Mouse (Mus musculus) left cerebral cortex, postnatal 36 days (tissue): ENCODE data around the gene Trpm3. TPM values are rescaled to one million over a fixed set of nuclear protein-coding genes. Genes with fewer than 3 reads are reported as not detected.

Source experiments
- DNase-seq, 2 experiments: peaks; one replicate each; pipeline ENCODE4 v3.0.0; 2021 to 2022; ENCODE audit warnings: low spot score in 2 of 2, mixed read lengths in 1 of 2
- intact Hi-C: fragments of 180-260 bp; cut with DNase I; formaldehyde crosslinking; loops from one replicate; pipeline ENCODE4 v1.15.1; 2025
- total RNA-seq, 2 experiments: library from RNA; stranded (reverse); gene quantifications; 2 replicates each; pipeline ENCODE4 v1.2.3; 2021

Trpm3 gene
- total RNA-seq, 2 experiments from 2014 or later: 26.6 to 37.4 TPM

DNA sequence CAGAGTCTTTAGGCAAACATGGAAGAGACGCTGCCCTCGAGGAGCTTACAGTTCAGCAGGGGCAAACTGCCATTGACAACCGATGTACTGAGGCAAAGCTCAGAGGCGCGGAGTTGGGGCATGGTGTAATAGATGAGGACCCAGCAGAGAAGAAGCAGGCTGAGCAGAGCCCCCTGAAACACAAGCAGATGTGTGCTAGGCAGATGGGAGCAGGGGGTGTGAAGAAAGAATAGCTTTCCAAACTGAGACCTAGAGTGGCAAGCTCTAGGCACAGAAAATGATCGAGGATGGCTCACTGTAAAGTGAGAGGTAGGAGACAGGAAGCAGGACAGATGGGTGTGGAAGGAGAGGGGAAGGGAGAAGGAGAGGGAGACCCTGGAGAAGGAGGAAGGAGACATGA, 792.2 kb downstream of the Trpm3 start:
- intact Hi-C loops: loop anchor here (2.0 to 5.0 kb wide), 2 partner anchors 14 to 281 kb away; no protein-coding TSS in a partner anchor
- peak; percentile 54 to 61 for DNase-seq

DNA sequence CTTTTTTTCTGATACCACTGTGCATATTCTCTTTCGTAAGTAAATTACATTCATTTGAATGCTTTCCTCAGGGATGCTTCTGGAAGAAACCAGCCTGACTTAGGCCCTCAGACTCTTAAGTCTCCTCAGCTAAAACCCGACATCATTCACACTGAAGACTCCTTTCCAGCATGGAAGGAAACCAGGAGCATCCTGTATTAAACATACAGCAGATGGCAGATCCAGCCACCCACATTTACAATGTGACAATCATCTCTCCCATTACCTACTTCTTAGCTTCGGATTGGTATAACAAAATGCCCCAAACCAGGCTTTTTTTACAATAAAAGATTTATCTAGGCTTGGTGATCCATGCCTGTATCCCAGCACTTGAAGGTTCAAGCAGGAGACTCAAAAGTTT, 796.2 kb downstream of the Trpm3 start:
- peak in 1 of 2 experiments; percentile 9 for DNase-seq
- intact Hi-C loops: no loop called here

DNA sequence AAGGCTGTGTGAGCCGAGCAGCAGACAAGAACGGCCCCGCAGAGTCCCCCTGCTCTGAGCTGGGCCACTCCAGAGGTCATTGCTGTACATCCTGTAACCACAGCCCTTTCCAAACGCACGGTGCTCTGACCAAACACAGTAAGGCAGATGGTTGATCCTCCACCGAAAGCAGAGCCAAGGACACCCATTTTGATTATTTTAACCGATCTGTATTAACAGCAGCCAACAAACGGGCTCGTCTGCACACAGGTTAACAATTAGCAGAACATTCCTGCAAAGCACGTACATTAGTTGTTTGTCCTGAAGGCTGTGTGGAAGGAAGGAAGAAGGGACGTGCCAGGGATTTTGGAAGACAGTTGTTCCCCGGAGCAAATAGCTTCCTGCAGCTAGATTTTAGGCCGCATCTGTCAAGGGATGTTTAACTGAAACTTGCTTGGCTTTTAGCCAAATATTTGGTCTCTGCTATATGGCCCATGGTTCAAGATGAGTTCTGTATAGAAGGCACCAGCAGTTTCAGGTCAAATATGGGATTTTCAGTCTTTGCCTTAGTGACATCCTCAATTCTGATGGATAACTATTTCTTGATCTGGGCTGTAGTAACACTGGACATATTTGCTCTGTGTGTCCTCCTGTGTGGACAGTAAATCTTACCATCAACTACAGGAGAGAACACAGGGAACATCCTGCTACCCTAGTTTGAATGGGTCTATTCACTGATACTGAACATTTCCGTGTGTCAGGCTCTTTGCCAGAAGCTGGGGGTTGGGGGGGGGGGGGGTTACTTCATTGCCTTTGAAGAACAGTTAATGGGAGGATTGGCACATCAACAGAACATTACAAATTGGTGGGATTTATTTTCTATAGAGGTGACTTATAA, 800.2 kb downstream of the Trpm3 start:
- DNase-seq: no peak
- intact Hi-C loops: no loop called here

DNA sequence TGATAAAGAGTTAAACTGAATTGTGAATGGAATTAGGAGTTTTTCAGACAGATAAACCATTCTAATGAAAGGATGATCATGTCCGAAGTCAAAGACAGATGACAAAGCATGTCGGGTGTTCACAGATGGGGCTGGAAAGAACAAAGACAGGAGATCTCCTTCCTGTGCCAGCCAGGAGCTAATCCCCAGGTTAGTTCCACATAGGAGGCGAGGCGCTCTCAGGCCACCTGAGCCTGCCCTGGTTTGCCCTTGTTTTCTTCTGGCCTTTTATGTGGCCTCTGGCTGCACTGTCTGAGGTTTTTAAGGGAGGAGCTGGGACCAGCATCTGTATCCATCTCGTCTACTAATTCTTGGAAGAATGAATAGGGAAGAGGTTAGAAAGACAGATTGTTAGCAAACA, 801.0 kb downstream of the Trpm3 start:
- DNase-seq: no peak
- intact Hi-C loops: no loop called here

DNA sequence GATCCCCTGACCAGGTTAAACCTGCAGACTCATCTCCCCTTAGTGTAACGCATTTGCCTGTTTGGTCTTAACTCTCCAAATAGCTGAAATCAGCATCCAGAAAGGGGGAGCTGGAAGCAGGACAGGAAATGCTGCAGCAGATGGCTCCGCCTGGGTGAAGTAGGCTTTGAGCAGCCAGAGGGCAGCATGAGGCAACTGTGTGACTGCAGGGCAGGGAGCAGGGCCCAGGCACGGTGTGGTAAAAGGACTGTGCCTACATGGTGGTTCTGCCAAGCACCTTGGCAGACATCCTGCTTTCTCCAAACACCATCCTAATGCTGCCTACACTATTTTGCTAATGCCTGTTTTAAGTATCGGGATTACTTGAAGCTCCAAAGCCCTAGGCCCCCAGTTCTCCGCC, 801.6 kb downstream of the Trpm3 start:
- DNase-seq: peak; percentile 65 to 74
- intact Hi-C loops: no loop called here

DNA sequence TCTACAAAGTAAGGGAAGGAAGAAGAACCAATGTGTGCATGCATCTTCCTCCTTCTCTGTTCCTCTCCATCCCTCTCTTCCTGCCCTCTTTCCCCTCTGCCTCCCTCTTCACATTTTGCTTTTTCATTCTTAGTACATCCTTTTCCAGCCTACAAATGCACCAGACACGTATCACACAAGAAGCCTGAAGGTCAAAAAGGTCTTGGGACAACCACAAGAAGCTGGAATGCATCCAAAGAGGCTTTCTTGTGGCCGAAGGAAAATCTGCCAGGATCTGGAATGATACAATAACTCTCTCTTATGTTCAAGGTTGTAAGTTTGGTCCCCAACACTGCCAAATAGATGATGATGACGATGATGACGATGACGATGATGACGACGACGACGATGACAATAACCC, 802.1 kb downstream of the Trpm3 start:
- no peak for DNase-seq
- intact Hi-C loops: no loop called here

DNA sequence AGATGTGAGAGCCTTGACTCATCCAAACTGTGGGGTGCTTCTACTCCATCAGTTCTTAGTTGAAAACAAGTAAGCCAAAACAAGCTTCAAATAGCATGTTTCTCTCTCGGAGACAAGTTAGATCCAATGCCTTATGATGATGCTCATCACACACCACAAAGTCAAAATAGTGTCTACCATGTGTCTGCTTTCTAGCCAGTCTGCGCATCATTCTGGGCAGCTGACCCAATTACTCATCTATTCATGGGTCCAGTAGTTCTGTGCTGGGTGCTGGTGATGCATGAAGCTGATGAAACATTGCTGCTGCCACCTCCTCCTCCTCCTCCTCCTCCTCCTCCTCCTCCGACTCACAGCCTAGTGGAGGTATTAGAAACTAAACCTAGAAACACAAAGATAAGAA, 813.6 kb downstream of the Trpm3 start:
- intact Hi-C loops: no loop called here

DNA sequence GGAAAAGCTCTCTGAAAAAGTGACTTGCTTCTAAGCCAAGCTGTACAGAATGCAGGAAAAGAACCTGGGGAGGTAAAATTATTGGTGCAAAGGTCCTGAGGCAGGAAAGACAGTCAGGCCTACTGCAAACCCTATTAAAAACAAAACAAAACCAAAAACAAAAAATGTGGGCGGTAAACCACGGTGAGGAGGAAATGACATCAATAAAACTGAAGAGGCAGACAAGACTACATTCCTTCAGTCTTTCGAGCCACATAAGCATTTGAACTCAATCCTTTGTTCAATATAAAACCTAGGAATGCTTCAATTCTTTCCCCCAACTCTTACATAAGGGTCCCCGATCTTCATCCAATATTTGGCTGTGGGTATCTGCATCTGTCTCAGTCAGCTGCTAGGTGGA, 814.3 kb downstream of the Trpm3 start:
- DNase-seq: no peak

More for the DNA sequence above, 813.6 kb downstream of the Trpm3 start:
- DNase-seq: no peak

DNA sequence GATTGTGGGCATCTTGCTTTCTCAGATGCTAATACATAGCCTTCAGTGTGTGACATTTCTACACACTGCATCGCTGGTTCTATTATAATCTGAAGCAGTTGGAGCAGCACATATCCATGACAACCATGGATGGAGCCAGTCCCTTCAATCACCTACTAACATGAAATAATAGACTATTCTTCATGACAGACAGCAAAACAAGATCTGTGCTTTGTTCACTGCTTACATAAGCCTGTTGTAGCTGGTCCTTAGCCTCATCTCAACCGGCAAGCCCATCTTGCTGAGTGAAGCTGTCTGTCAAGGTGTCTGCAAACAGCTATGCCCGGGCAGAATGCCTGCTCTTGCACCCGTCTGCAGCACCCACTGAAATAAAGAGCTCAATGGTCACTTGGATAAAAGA, 819.6 kb downstream of the Trpm3 start:
- intact Hi-C loops: no loop called here
- peak in 1 of 2 experiments; percentile 26 for DNase-seq

More for the DNA sequence above, 814.3 kb downstream of the Trpm3 start:
- intact Hi-C loops: no loop called here

DNA sequence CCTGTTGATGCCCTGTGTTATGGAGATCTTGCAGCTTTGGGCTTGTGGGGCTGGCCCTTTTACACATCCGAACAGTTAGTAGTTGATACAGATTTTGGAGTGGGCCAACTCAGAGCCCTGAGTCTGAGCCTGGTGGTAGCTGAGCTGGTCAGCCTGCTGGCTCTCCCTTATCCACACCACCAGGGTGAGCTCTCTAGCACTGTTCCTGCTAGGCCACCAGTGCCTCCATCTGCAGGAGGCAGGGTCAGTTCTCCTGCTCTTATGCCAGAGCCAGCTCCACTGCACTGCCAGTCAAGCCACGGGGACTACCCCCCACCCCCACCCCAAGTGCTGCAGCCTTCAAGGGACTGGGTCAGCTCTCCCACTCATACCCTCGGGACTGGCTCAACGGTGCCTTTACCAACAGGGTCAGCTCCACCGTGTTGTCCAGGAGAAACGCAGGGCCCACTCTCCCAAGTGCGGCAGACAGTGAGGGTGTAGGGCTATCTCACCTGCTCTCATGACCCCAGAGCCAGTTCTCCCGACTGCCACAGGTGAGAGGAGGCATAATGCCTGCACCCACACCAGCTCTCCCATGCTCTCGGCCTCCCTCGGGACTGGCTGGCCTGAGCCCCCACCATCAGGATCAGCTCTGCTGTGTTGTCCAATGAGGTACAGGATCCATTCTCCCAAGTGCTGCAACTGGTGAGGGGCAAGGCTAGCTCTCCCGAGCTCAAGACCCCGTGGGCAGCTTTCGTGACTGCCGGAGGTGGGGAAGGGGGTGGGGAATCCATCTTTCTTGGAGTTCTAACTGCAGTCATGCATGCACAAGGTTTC, 821.8 kb downstream of the Trpm3 start:
- intact Hi-C loops: no loop called here
- DNase-seq: peak in 1 of 2 experiments; percentile 23

DNA sequence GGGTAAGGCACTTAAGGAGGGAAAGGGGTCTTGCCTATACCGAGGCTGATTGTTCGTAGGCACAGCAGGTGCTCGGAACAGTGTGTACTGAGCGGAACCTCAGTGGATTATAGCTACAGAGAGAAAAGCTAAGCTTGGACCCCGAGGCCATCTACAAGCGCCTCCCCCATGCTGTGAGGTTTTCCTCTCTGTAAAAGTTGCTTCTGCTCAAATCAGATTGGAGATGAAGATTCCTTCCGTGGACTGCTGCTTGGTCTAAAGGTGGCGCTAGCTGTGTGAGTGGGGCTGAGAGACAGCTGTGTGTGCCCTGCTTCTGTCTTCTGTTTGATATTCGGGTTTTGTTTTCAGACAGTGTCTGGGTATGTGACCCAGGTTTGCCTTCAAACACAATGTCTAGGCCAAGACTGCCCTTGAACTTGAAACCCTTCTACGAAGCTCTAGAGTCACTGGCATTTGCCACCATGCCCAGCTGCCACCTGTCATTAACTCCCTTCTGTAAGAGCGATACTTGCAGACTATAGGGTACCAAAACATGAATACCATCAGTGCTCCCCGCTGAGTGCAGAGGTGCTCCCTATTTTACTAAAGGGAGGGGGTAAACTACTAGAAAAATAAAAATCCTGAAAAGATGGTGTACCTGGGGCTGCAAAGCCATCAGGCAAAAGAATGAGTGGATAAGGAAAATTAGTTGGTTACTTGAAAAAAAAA, 823.3 kb downstream of the Trpm3 start:
- no peak for DNase-seq
- intact Hi-C loops: no loop called here

DNA sequence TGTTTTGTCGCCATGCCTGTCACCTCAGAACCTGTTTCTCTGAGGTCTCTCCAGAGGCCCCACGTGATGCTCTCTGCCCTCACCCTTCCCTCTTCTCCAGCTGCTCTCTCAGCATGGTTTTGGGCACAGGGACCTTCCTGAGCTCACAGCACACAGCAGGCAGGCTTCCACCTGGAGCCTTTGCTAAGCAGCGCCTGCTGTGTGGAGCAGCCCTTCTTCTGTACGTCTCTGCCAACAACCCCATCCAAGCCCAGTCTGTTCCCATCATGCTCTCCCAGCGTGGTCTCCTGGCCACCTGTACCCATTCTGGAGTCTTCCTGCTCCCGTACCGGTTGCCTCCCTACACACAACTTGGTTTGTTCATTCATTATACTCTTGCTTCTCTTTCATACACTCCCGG, 823.9 kb downstream of the Trpm3 start:
- DNase-seq: no peak
- intact Hi-C loops: no loop called here

DNA sequence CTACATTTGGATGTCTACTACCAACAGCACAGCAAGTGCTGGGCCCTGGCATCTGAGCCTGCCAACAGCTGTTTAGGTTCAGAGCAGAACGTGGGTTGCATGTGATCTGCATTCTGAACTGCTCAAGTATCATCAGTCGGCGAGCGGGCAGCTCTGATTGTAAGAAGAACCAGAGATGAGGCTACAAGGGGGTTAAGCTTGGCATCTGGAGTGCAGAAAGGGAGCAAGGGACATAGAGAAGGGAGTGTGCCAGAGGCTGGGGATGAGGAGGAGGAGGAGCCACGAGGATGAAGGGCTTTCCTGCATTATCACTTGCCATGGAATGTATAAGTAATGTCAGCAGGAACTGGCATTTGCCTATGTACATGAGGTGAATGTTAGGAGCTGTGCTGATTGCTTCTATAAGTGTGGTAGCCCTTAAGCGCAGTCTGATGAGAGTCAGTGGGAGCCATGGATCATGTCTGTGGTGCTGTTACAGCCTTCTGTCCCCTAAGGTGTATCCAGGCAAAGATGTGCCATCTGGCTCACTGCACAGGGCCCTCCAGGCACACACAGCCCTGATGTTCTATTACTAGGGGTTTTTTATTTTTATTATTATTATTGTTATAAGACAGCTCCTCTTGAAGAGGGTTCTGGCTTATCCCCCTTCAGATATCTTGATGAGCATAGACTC, 825.0 kb downstream of the Trpm3 start:
- no peak for DNase-seq
- intact Hi-C loops: no loop called here

DNA sequence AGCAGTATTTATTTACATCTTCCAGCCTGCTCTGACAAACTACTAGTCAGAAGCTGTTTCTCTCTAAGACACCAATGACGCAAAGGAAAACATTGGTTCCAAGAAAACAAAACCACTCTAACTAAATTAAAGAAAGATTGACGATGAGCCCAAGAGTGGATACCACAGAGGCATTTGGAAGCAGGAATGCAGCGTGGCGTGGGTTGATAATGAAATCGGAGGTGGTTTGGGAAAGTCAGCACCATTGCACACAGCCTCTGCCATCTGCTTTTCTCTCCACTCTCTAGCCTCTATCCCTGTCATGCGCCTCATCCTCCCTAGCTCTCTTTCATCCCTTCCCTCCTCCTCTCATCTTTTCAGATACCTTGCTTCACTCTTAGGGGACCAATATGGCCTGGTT, 826.6 kb downstream of the Trpm3 start:
- peak; percentile 47 to 60 for DNase-seq
- intact Hi-C loops: no loop called here

DNA sequence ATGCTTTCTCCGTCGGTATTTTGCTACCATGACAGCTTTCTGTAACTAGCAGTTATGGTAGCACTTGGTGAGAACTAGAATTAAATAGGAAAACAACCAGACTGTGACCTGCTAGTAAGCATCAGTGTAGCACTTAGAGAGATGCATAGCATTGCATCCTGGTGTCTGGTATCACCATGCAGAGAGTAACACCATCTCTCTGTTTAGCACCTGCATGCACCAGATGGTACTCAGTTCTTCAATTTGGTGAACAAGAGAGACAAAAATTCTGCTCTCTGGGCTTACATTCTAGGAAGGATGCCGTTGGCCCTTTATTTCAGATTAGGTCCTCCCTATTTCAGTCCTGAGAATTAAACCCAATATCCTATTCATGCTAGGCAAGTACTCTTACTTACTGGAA, 834.4 kb downstream of the Trpm3 start:
- no peak for DNase-seq
- intact Hi-C loops: no loop called here

DNA sequence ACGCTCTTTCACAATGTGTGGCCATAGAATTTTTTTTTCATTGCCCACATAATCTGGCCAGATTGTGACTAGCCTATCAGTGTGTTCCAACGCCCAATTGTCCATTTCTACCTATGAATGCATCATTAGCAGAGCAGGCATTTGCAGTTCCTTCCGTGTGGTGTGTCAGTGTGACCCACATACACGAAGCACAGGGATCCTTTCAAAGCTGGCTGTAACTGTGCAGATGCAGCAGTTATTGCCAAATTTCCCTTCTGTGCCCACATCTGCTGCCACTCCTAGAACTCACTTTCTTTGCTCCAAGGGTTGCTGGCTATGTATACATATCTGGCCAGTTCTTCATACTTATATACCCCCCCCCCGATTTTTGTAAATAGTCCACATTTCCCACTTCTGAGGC, 834.9 kb downstream of the Trpm3 start:
- DNase-seq: no peak
- intact Hi-C loops: no loop called here

DNA sequence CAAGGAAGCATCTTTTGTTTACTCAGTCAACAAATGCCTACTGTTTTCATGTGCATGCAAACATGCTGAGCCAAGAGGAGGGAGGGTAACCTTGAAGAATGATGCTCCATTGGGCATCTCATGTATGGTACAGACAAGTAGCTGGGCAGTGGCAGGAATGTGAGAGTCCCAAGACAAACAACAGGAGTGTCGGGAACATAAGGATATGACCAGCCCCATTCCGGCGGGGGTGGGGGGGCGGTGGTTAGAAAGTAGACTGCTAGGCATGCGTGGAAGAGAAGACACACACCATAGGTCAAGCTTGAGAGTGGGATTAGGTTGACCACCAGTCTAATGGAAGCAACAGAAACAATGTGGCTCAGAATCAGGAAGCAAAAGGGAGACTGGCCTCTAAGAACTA, 837.0 kb downstream of the Trpm3 start:
- no peak for DNase-seq
- intact Hi-C loops: no loop called here

DNA sequence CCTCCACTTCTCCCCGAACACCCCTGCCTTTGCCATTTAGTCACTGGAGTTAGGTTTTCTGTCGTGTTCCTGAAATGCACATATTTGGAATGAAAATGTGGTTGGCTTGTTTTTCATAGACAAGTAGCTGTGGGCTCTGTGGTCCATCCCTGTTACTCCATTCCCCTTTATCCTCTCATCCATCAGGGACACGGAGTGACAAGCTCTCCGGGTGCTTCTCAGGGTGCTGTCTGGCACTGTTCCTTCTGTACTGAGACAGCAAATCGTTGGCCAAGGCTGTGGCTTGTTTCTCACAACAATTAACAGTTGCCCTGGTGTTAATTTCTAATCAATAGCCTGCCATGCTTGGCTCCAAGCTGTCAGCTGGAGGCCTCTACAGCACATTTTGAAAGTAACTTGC, 838.7 kb downstream of the Trpm3 start:
- intact Hi-C loops: no loop called here
- DNase-seq: no peak

DNA sequence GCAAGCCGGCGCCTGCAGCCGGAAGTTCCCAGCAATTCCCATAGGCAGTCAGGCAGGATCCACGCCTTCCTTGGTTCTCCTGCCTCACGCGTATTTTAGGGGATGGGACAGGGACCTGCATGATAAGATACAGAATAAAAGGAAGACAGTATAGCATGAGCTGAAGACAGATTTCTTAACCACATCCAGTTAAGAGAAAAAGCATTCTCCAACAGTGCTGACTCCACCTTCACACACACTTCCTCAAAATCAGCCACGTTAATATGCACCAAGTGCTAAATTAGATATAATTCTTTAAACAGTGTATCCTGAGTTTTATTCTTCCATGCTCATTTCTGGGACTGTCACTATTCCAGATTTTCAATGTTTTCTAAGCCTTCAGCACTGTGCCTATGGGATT, 839.9 kb downstream of the Trpm3 start:
- no peak for DNase-seq
- intact Hi-C loops: no loop called here

DNA sequence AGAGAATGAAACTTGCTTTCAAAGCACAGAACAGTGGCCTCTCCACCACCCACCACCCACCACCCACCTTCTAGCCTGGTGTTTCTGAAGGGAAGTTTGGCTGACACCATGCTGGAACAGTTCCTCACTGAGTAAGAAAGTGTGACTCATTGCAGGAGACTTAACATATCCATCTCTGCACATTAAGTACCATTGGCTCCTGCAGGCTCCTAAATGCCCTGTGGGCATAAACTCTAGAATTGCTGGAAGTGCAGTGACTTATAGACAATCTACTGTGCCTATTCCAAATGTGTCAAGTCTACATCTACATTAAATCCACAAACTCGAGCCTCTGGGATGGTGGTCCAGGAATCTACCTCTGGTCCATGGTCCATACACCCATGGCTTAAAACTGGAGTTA, 840.3 kb downstream of the Trpm3 start:
- intact Hi-C loops: no loop called here
- peak in 1 of 2 experiments; percentile 24 for DNase-seq
